Mouse (Mus musculus) small intestine, adult 2 months (tissue): ENCODE measurements around the gene Eno1. TPM values are rescaled to one million over a fixed set of nuclear protein-coding genes. Genes with fewer than 3 reads are reported as not detected.

Experiments used
- H3K27ac ChIP-seq: fragments of 200-500 bp; 2 replicates; pipeline ENCODE4 v1.5.1; 2012; ENCODE audit warnings: low read depth, low read length, control low read depth, inconsistent platforms; ENCODE audit not compliant: insufficient read depth
- H3K27me3 ChIP-seq: fragments of 200-500 bp; 2 replicates; pipeline ENCODE4 v1.6.1; 2012; ENCODE audit warnings: mild to moderate bottlenecking, moderate library complexity, low read length, inconsistent platforms; ENCODE audit not compliant: control insufficient read depth, insufficient read depth
- H3K36me3 ChIP-seq: fragments of 200-500 bp; 2 replicates; pipeline ENCODE4 v1.6.1; 2012; ENCODE audit warnings: mild to moderate bottlenecking, low read length, control low read depth, inconsistent platforms; ENCODE audit not compliant: control insufficient read depth, insufficient read depth
- H3K4me1 ChIP-seq: fragments of 200-500 bp; 2 replicates; pipeline ENCODE4 v1.6.1; 2012; ENCODE audit warnings: low read length, inconsistent platforms, mixed read lengths; ENCODE audit not compliant: control insufficient read depth, insufficient read depth, insufficient read length
- H3K4me3 ChIP-seq: fragments of 200-500 bp; 2 replicates; pipeline ENCODE4 v1.5.1; 2012; ENCODE audit warnings: low read depth, mild to moderate bottlenecking, control low read depth, inconsistent platforms, low read length, moderate library complexity
- CTCF ChIP-seq: fragments of 200-500 bp; IDR thresholded peaks from 2 replicates; pipeline ENCODE4 v1.5.1; 2012; ENCODE audit warnings: low read depth, mild to moderate bottlenecking, control low read depth, inconsistent platforms, low read length, moderate library complexity, mixed read lengths; ENCODE audit not compliant: insufficient replicate concordance, insufficient read length; ENCODE audit errors: extremely low read depth
- POLR2A ChIP-seq: fragments of 200-500 bp; IDR thresholded peaks from 2 replicates; pipeline ENCODE4 v1.6.1; 2012; ENCODE audit warnings: low read depth, mild to moderate bottlenecking, control low read depth, inconsistent platforms, low read length, moderate library complexity
- WGBS: fragments of 180-500 bp; shearing (Covaris S2); methylation state at CpG from one replicate; pipeline ENCODE4 v1.1.7; 2018; 5-methylcytosine and 5-hydroxymethylcytosine counted together
- polyA plus RNA-seq: library from polyadenylated mRNA; depleted of rRNA; stranded (reverse); fragments of >200 nt; gene quantifications from 2 replicates; pipeline ENCODE4 v1.2.3, GENCODE M21; 2012; rRNA removed

The Eno1 gene
- 223 and 498 TPM in 2 replicates for polyA plus RNA-seq

GRCm38 (mm10) chr4:150236521-150237481, at the start of gene Eno1:
Gene Eno1, plus strand, starts transcription at chr4:150236721.
- peaks cover 21% of the 10 kb centered on the region for H3K36me3 ChIP-seq
- WGBS = under 1% methylated on average over 78 of the region's 78 CpGs
- no peaks in the 10 kb centered on the region for H3K27me3 ChIP-seq
- peak within 1 kb of the TSS; percentile 71 for H3K4me3 ChIP-seq
- peak within 1 kb of the TSS; percentile 84 for H3K27ac ChIP-seq
- H3K4me1 ChIP-seq = peaks cover 12% of the 10 kb centered on the region
- TF ChIP-seq CTCF (no peak), POLR2A (peak; percentile 26)

DNA sequence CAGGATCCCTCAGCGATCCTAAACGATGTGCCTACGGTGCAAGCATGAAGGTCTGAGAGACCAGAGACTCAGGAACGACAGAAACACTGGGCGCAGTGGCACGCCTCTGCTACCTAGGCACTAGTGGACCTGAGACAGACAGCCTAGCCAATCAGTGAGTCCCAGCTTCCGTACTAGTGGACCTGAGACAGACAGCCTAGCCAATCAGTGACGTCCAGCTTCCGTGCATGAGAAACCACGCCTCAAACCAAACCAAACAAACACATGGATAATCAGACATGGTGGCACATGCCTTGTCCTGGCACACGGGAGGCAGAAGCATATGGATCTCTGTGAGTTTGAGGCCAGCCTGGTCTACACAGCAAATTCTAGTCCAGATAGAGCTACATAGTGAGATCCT, 48.3 kb upstream of the Eno1 start:
- no peaks in the 10 kb centered on the region for H3K36me3 ChIP-seq
- TF ChIP-seq POLR2A (no peak), CTCF (no peak)
- H3K27ac ChIP-seq = no peak overlapping the region
- 22% methylated on average over 11 of the region's 11 CpGs for WGBS
- peak overlapping the region; percentile 27 for H3K4me3 ChIP-seq
- no peaks in the 10 kb centered on the region for H3K27me3 ChIP-seq
- H3K4me1 ChIP-seq = peaks cover 3% of the 10 kb centered on the region; the same call in 1 of the 2 replicates

GRCm38 (mm10) chr4:150192199-150192598, 44.3 kb upstream of the Eno1 start:
- Histone ChIP-seq H3K27me3 (no peaks in the 10 kb centered on the region), H3K36me3 (no peaks in the 10 kb centered on the region), H3K4me1 (peaks cover 3% of the 10 kb centered on the region; the same call in 1 of the 2 replicates), H3K4me3 (no peak overlapping the region), H3K27ac (no peak overlapping the region)
- WGBS = 63% methylated on average over 6 of the region's 6 CpGs
- TF ChIP-seq CTCF = no peak
- TF ChIP-seq POLR2A = no peak

DNA sequence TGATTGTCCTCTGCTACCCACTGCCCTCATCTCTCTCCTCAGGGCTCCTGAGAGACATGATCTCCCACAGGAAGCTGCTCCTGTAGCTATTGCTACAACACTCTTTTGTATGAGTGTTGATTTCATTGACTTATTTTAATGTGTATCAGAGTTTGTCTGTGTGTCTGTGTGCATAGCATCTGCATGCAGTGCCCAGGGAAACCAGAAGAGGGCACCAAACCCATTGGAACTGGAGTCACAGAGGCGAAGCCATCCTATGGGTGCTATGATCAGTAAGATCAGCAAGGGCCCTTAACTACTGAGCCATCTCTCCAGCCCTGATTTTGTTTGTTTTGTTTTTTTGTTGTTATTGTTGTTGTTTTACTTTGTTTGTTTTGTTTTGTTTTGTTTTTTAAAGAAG, 42.6 kb upstream of the Eno1 start:
- H3K36me3 ChIP-seq = no peaks in the 10 kb centered on the region
- H3K27me3 ChIP-seq = no peaks in the 10 kb centered on the region
- H3K27ac ChIP-seq = no peak overlapping the region
- peak; percentile 76; the same call in 1 of the 2 replicates for TF ChIP-seq CTCF
- no peak for TF ChIP-seq POLR2A
- WGBS = 31% methylated on average over 1 of the region's 1 CpGs
- H3K4me3 ChIP-seq = no peak overlapping the region
- no peaks in the 10 kb centered on the region for H3K4me1 ChIP-seq

GRCm38 (mm10) chr4:150198268-150198667, 38.3 kb upstream of the Eno1 start:
- H3K36me3 ChIP-seq = no peaks in the 10 kb centered on the region
- peaks cover 13% of the 10 kb centered on the region; the same call in 1 of the 2 replicates for H3K4me1 ChIP-seq
- no peaks in the 10 kb centered on the region for H3K27me3 ChIP-seq
- H3K27ac ChIP-seq = no peak overlapping the region
- H3K4me3 ChIP-seq = no peak overlapping the region
- no peak for TF ChIP-seq CTCF
- TF ChIP-seq POLR2A = no peak
- 86% methylated on average over 9 of the region's 9 CpGs for WGBS

DNA sequence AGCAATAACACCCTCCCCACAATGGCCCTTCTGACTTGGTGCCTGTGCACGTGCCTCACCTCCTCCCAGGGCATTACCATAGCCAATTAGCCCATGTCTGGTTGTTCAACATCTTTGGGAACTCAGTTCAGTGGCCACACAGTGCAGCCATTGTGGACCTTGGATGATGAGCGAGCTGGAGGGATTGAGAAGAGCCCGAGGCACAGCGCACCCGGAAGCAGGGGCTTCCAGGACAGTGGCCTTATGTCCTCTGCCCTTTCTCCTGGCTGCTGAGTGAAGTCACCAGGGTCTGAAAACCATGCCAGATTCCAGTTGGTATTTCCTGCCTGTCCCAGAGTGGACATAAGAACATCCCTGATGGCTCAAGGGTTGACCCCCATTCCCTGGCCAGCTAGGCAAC, 35.3 kb upstream of the Eno1 start, which contains the start of gene Car6:
Car6 (minus strand) TSS at position 101 of the 400 bp plus-strand sequence.
- no peak within 1 kb of the TSS for H3K4me3 ChIP-seq
- no peaks in the 10 kb centered on the region for H3K36me3 ChIP-seq
- WGBS = 85% methylated on average over 5 of the region's 5 CpGs
- TF ChIP-seq POLR2A (no peak), CTCF (no peak)
- H3K27me3 ChIP-seq = no peaks in the 10 kb centered on the region
- H3K4me1 ChIP-seq = peaks cover 30% of the 10 kb centered on the region
- peak within 1 kb of the TSS; percentile 75; the same call in 1 of the 2 replicates for H3K27ac ChIP-seq

- Histone ChIP-seq H3K4me1 (peaks cover 32% of the 10 kb centered on the region), H3K36me3 (no peaks in the 10 kb centered on the region), H3K27ac (peak overlapping the region; percentile 75), H3K27me3 (no peaks in the 10 kb centered on the region), H3K4me3 (no peak overlapping the region)
- TF ChIP-seq CTCF = no peak
- 29% methylated on average over 5 of the region's 5 CpGs for WGBS
Observed at GRCm38 (mm10) chr4:150202702-150203101, 33.8 kb upstream of the Eno1 start.
